Mouse (Mus musculus) neural tube, postnatal 0 days (tissue): ENCODE data around the gene Foxred2. TPM values are rescaled to one million over a fixed set of nuclear protein-coding genes. Genes with fewer than 3 reads are reported as not detected.

Experiments used
- polyA plus RNA-seq: library from polyadenylated mRNA; unstranded; fragments of >200 nt; fragmentation: Nextera tagmentation; extraction: Ambion mirVana; gene quantifications from 2 replicates; pipeline ENCODE4 v1.2.1, GENCODE M21; 2015

Gene Foxred2
- 7.9 and 9.4 TPM in 2 replicates for polyA plus RNA-seq

DNA sequence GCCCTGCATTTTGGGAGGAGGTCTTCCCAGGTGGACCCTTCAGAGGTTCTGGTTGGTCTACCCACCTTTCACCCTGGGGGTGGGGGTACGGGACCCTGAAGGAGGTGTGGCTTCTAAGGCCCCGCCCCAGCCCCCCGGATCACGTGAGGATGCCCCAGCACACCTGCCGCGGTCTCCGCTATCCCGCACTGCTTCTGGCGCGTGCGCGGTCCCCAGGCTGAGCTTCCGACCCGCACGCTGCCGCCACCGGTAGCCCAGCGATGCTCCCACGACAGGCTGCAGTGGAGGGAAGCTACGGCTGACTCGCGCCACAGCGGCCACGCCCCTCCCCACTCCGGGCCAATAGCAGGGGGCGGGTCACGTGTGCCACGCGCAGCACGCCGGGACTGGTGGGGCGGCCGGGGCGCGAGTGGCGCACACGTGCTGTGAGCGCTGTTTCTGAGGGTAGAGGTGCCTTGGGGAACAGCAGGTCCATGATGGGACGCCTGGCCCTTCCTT, at the start of gene Foxred2:
Gene Foxred2, minus strand, starts transcription at position 319 of the 498 bp plus-strand sequence.

DNA sequence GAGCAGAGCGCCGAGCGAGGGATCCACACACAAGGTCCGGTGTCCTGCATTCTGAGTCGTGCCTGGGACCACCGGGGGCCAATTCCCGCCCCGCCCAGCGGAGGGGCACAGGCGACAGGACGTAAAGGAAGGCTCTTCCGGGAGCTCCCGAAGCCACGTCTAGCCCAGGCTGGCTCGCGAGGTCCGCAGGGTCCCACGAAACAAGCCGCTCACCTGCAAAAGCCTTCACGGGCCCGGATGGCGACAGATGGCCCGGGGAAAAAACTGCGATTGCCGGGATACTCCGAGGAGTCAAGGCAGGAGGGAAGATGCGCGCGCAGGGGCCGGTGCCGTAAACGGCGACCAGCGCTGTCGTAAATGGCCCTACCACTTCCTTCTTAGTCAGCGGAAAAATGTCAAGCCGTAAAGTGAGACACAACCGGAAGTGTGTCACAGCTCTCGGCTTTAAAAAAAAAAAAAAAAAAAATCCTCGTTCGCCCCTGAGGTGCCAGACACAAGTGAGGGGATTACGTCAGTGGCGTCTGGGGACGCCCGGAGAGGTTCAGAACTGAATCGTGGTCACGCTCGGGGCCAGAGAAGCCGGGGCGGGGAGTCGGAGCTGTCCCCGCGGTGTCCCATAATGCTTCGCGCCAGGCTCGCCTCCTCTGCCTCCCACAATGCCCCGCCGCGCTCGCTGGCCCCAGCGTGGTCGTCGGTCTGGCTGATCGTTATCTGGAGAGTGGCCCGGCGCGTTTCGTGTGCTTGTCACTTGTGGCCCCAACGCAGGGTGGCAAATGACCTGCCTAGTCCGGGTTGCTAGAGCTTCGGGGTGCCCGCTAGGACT, 14.2 kb upstream of the Foxred2 start, which contains the start of gene Eif3d:
Gene Eif3d, minus strand, starts transcription at position 344 of the 823 bp plus-strand sequence.

DNA sequence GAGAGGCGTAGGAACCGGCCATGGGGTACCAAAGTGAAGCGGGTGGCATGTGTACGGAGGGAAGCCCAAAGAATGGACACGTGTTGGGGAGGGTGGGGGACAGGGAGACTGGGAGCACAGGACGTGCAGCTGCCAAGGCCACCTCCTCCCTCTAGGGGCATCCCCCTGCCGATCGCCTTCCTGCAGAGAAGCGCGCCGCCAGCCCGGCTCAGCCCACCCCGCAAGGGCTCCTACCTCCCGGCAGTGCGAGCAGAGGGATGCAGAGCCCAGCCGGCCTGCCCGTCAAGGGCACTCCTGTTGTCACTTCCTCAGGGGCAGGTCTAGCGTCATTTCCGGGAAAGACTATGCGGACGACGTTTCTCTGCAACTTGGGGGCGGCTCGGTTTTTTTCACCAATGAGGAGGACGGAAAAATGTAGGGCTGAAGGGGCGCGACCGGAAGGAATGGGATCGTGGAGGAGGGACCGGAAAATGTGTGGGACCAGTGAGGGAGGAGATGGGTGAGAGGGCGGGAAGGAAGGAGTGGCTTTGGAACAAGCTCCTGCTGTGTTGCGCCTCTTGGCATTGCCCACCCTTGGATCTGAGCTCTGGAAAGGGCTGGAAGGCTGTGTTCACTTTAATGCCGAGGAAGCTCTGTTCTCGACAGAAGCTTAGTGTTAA, 27.7 kb downstream of the Foxred2 start, which contains the start of gene Txn2:
Gene Txn2, minus strand, starts transcription at position 334 of the 659 bp plus-strand sequence.

Other genes starting within 250 kb of the Foxred2 start
- gene Apol9b, start 227.7 kb downstream of the Foxred2 start, polyA plus RNA-seq, result 0.81 TPM in 1 of 2 replicates, not detected in the other
- gene Apol8, start 199.7 kb downstream of the Foxred2 start, polyA plus RNA-seq, result 0.23 and 0.38 TPM in 2 replicates
- 7.9 and 8.1 TPM in 2 replicates for gene Myh9, start 114.5 kb downstream of the Foxred2 start, polyA plus RNA-seq
- gene Txn2, start 27.7 kb downstream of the Foxred2 start, polyA plus RNA-seq, result 197 and 207 TPM in 2 replicates
- gene Eif3d, start 14.1 kb upstream of the Foxred2 start, polyA plus RNA-seq, result 131 and 143 TPM in 2 replicates
- gene Cacng2, start 163.3 kb upstream of the Foxred2 start, polyA plus RNA-seq, result 23.5 and 24.0 TPM in 2 replicates
- 111 and 113 TPM in 2 replicates for gene Ift27, start 217.4 kb upstream of the Foxred2 start, polyA plus RNA-seq
- 3.6 and 8.3 TPM in 2 replicates for gene Pvalb, start 249.7 kb upstream of the Foxred2 start, polyA plus RNA-seq